Mouse (Mus musculus): ENCODE data around the gene Zfp146. TPM values are rescaled to one million over a fixed set of nuclear protein-coding genes. Genes with fewer than 3 reads are reported as not detected.

Zfp146 gene
- polyA plus RNA-seq, 1 experiment from 2014 or later, result 17.5 TPM

- H3K27ac ChIP-seq, result no peak overlapping the region
- ATAC-seq (ENCODE audit: low FRiP score), result no peak
- H3K36me3 ChIP-seq, result peaks cover 10% of the 10 kb centered on the region; the same call in 1 of the 2 replicates
- H3K4me2 ChIP-seq, result no peak overlapping the region
- WGBS, result 94% methylated on average over 5 of the region's 5 CpGs
- no peaks in the 10 kb centered on the region for H3K27me3 ChIP-seq
- H3K4me3 ChIP-seq, result no peak overlapping the region
- H3K9ac ChIP-seq, result no peak overlapping the region
- H3K9me3 ChIP-seq, result peaks cover 21% of the 10 kb centered on the region
- H3K4me1 ChIP-seq (replicated peaks), result no peaks in the 10 kb centered on the region; the same call in 1 of the 2 replicates
Measured at GRCm38 (mm10) chr7:30116076-30116475, 53.5 kb downstream of the Zfp146 start.

Other genes with a start within 250 kb of the Zfp146 start
- gene Zfp74, start 215.7 kb downstream of the Zfp146 start, polyA plus RNA-seq (2015; fragmentation: Nextera tagmentation; extraction: Ambion mirVana), result 17.5 and 18.4 TPM in 2 replicates
- gene Zfp568, start 185.8 kb downstream of the Zfp146 start, polyA plus RNA-seq (2015; fragmentation: Nextera tagmentation; extraction: Ambion mirVana), result 5.5 and 8.0 TPM in 2 replicates
- gene Zfp14, start 118.4 kb downstream of the Zfp146 start, polyA plus RNA-seq (2015; fragmentation: Nextera tagmentation; extraction: Ambion mirVana), result 9.4 TPM in 2 replicates
- gene Zfp82, start 96.8 kb downstream of the Zfp146 start, polyA plus RNA-seq (2015; fragmentation: Nextera tagmentation; extraction: Ambion mirVana), result 12.8 and 12.9 TPM in 2 replicates
- 1.5 and 1.6 TPM in 2 replicates for gene Gm26920, start 79.3 kb downstream of the Zfp146 start, polyA plus RNA-seq (2015; fragmentation: Nextera tagmentation; extraction: Ambion mirVana)
- gene Zfp566, start 79.2 kb downstream of the Zfp146 start, polyA plus RNA-seq (2015; fragmentation: Nextera tagmentation; extraction: Ambion mirVana), result 19.2 and 19.6 TPM in 2 replicates
- gene Zfp260, start 75.0 kb downstream of the Zfp146 start, polyA plus RNA-seq (2015; fragmentation: Nextera tagmentation; extraction: Ambion mirVana), result 95.2 and 108 TPM in 2 replicates
- gene Zfp382, start 47.8 kb downstream of the Zfp146 start, polyA plus RNA-seq (2015; fragmentation: Nextera tagmentation; extraction: Ambion mirVana), result 17.5 and 19.8 TPM in 2 replicates
- 4.5 and 8.0 TPM in 2 replicates for gene Cox7a1, start 14.4 kb upstream of the Zfp146 start, polyA plus RNA-seq (2015; fragmentation: Nextera tagmentation; extraction: Ambion mirVana)
- 68.1 and 78.1 TPM in 2 replicates for gene Capns1, start 29.1 kb upstream of the Zfp146 start, polyA plus RNA-seq (2015; fragmentation: Nextera tagmentation; extraction: Ambion mirVana)
- 174 and 175 TPM in 2 replicates for gene Polr2i, start 62.2 kb upstream of the Zfp146 start, polyA plus RNA-seq (2015; fragmentation: Nextera tagmentation; extraction: Ambion mirVana)
- 383 and 390 TPM in 2 replicates for gene Tbcb, start 62.5 kb upstream of the Zfp146 start, polyA plus RNA-seq (2015; fragmentation: Nextera tagmentation; extraction: Ambion mirVana)
- gene Ovol3, start 66.0 kb upstream of the Zfp146 start, polyA plus RNA-seq (2015; fragmentation: Nextera tagmentation; extraction: Ambion mirVana), result not detected in 2 replicates
- gene Thap8, start 110.3 kb upstream of the Zfp146 start, polyA plus RNA-seq (2015; fragmentation: Nextera tagmentation; extraction: Ambion mirVana), result 0.43 and 0.66 TPM in 2 replicates
- gene Wdr62, start 110.7 kb upstream of the Zfp146 start, polyA plus RNA-seq (2015; fragmentation: Nextera tagmentation; extraction: Ambion mirVana), result 3.1 and 4.3 TPM in 2 replicates
- 84.2 and 90.1 TPM in 2 replicates for gene Clip3, start 122.0 kb upstream of the Zfp146 start, polyA plus RNA-seq (2015; fragmentation: Nextera tagmentation; extraction: Ambion mirVana)
- 118 and 126 TPM in 2 replicates for gene Alkbh6, start 139.0 kb upstream of the Zfp146 start, polyA plus RNA-seq (2015; fragmentation: Nextera tagmentation; extraction: Ambion mirVana)
- 13.1 and 16.8 TPM in 2 replicates for gene Syne4, start 145.1 kb upstream of the Zfp146 start, polyA plus RNA-seq (2015; fragmentation: Nextera tagmentation; extraction: Ambion mirVana)
- gene E130208F15Rik, start 152.0 kb upstream of the Zfp146 start, polyA plus RNA-seq (2015; fragmentation: Nextera tagmentation; extraction: Ambion mirVana), result 0.36 TPM in 1 of 2 replicates, not detected in the other
- gene Sdhaf1, start 154.1 kb upstream of the Zfp146 start, polyA plus RNA-seq (2015; fragmentation: Nextera tagmentation; extraction: Ambion mirVana), result 21.4 and 21.6 TPM in 2 replicates
- 13.2 and 13.4 TPM in 2 replicates for gene Lrfn3, start 193.0 kb upstream of the Zfp146 start, polyA plus RNA-seq (2015; fragmentation: Nextera tagmentation; extraction: Ambion mirVana)
- gene Tyrobp, start 244.0 kb upstream of the Zfp146 start, polyA plus RNA-seq (2015; fragmentation: Nextera tagmentation; extraction: Ambion mirVana), result 29.8 and 38.1 TPM in 2 replicates